Mouse (Mus musculus) embryonic facial prominence, embryonic 11.5 days (tissue): ENCODE data around the gene Atp1a1. TPM values are rescaled to one million over a fixed set of nuclear protein-coding genes. Genes with fewer than 3 reads are reported as not detected.

ENCODE experiments used
- ATAC-seq: fragments of 200-750 bp; cut with Nextera tagmentation; replicated peaks from 2 replicates; pipeline ENCODE4 v1.8.0; 2017; ENCODE audit warnings: low read depth; ENCODE audit not compliant: insufficient number of reproducible peaks, low FRiP score, low TSS enrichment
- DNase-seq: peaks from one replicate; pipeline ENCODE4 v3.0.0-alpha.2; 2015; ENCODE audit warnings: low spot score
- H3K27ac ChIP-seq: fragments of 300-500 bp; sonication (generic); replicated peaks from 2 replicates; pipeline ENCODE4 v1.5.1; 2014; ENCODE audit warnings: mild to moderate bottlenecking, low read depth, low read length, control low read depth
- H3K27me3 ChIP-seq: fragments of 300-500 bp; sonication (generic); 2 replicates; pipeline ENCODE4 v1.6.1; 2014; ENCODE audit warnings: mild to moderate bottlenecking, low read length, moderate library complexity, mixed read lengths; ENCODE audit not compliant: control insufficient read depth, insufficient read depth
- H3K36me3 ChIP-seq: fragments of 300-500 bp; sonication (generic); replicated peaks from 2 replicates; pipeline ENCODE4 v1.6.1; 2014; ENCODE audit warnings: low read depth, mild to moderate bottlenecking, low read length, moderate library complexity, mixed read lengths; ENCODE audit not compliant: control insufficient read depth, insufficient read depth
- H3K4me1 ChIP-seq: fragments of 300-500 bp; sonication (generic); 2 replicates; pipeline ENCODE4 v1.6.1; 2014; ENCODE audit warnings: low read length, mixed read lengths; ENCODE audit not compliant: control insufficient read depth, insufficient read depth
- H3K4me2 ChIP-seq: fragments of 300-500 bp; sonication (generic); 2 replicates; pipeline ENCODE4 v1.6.1; 2014; ENCODE audit warnings: low read depth, mild to moderate bottlenecking, control low read depth, low read length, moderate library complexity
- H3K4me3 ChIP-seq: fragments of 300-500 bp; sonication (generic); 2 replicates; pipeline ENCODE4 v1.5.1; 2014; ENCODE audit warnings: low read depth, low read length, control low read depth
- H3K9ac ChIP-seq: fragments of 300-500 bp; sonication (generic); replicated peaks from 2 replicates; pipeline ENCODE4 v1.6.1; 2014; ENCODE audit warnings: mild to moderate bottlenecking, control low read depth, low read length
- H3K9me3 ChIP-seq: fragments of 300-500 bp; sonication (generic); replicated peaks from 2 replicates; pipeline ENCODE4 v1.6.1; 2016; ENCODE audit warnings: mild to moderate bottlenecking, low read length, inconsistent platforms, mixed read lengths; ENCODE audit not compliant: control insufficient read depth
- WGBS: fragments of 180-500 bp; shearing (Covaris S2); extraction: QIAGEN DNeasy Blood & Tissue Kit; methylation state at CpG from one replicate; pipeline ENCODE4 v1.1.7; 2014; 5-methylcytosine and 5-hydroxymethylcytosine counted together
- polyA plus RNA-seq: library from polyadenylated mRNA; unstranded; fragments of >200 nt; fragmentation: Nextera tagmentation; extraction: Ambion mirVana; gene quantifications from 2 replicates; pipeline ENCODE4 v1.2.1, GENCODE M21; 2014

Atp1a1 gene
- polyA plus RNA-seq, 1 experiment from 2014 or later = 87.9 TPM

GRCm38 (mm10) chr3:101544116-101544515 lies 60.4 kb downstream of the Atp1a1 start:
- H3K9me3 ChIP-seq = no peaks in the 10 kb centered on the region
- H3K9ac ChIP-seq = no peak overlapping the region
- H3K4me3 ChIP-seq = no peak overlapping the region
- DNase-seq (no peak), ATAC-seq (no peak)
- no peak overlapping the region for H3K27ac ChIP-seq
- H3K27me3 ChIP-seq = no peaks in the 10 kb centered on the region
- no peaks in the 10 kb centered on the region for H3K36me3 ChIP-seq
- H3K4me2 ChIP-seq = no peak overlapping the region
- H3K4me1 ChIP-seq = no peaks in the 10 kb centered on the region
- 31% methylated on average over 7 of the region's 7 CpGs for WGBS

- H3K4me2 ChIP-seq = no peak overlapping the region
- WGBS = 67% methylated on average over 6 of the region's 6 CpGs
- no peak for DNase-seq
- H3K27ac ChIP-seq = no peak overlapping the region
- no peak for ATAC-seq
- no peaks in the 10 kb centered on the region for H3K9me3 ChIP-seq
- H3K27me3 ChIP-seq = no peaks in the 10 kb centered on the region
- no peaks in the 10 kb centered on the region for H3K36me3 ChIP-seq
- H3K4me1 ChIP-seq = no peaks in the 10 kb centered on the region
- no peak overlapping the region for H3K9ac ChIP-seq
- H3K4me3 ChIP-seq = no peak overlapping the region
These were observed 62.9 kb downstream of the Atp1a1 start for GRCm38 (mm10) chr3:101541571-101541970.

- DNase-seq = no peak
These were observed 63.9 kb downstream of the Atp1a1 start for GRCm38 (mm10) chr3:101540568-101540967.

GRCm38 (mm10) chr3:101536322-101536721 lies 68.2 kb downstream of the Atp1a1 start:
- Histone ChIP-seq H3K4me2 (no peak overlapping the region), H3K4me3 (no peak overlapping the region), H3K27ac (no peak overlapping the region), H3K9ac (no peak overlapping the region), H3K9me3 (no peaks in the 10 kb centered on the region), H3K4me1 (no peaks in the 10 kb centered on the region), H3K36me3 (no peaks in the 10 kb centered on the region), H3K27me3 (no peaks in the 10 kb centered on the region)
- DNase-seq (no peak), ATAC-seq (no peak)
- WGBS = 80% methylated on average over 7 of the region's 7 CpGs

More at GRCm38 (mm10) chr3:101540568-101540967, 63.9 kb downstream of the Atp1a1 start:
- no peaks in the 10 kb centered on the region for H3K4me1 ChIP-seq
- H3K9ac ChIP-seq = no peak overlapping the region
- H3K9me3 ChIP-seq = no peaks in the 10 kb centered on the region
- H3K27me3 ChIP-seq = no peaks in the 10 kb centered on the region
- H3K4me2 ChIP-seq = no peak overlapping the region
- no peaks in the 10 kb centered on the region for H3K36me3 ChIP-seq
- whole genome bisulfite sequencing = 75% methylated on average over 4 of the region's 4 CpGs
- no peak overlapping the region for H3K4me3 ChIP-seq
- H3K27ac ChIP-seq = no peak overlapping the region
- ATAC-seq = no peak

- no peak for ATAC-seq
- DNase-seq = no peak
- 88% methylated on average over 9 of the region's 9 CpGs for WGBS
- H3K27me3 ChIP-seq = no peaks in the 10 kb centered on the region
- no peak overlapping the region for H3K4me3 ChIP-seq
- no peak overlapping the region for H3K27ac ChIP-seq
- no peaks in the 10 kb centered on the region for H3K4me1 ChIP-seq
- H3K4me2 ChIP-seq = no peak overlapping the region
- no peaks in the 10 kb centered on the region for H3K36me3 ChIP-seq
- H3K9ac ChIP-seq = no peak overlapping the region
- no peaks in the 10 kb centered on the region for H3K9me3 ChIP-seq
These were observed 70.2 kb downstream of the Atp1a1 start for GRCm38 (mm10) chr3:101534311-101534710.

GRCm38 (mm10) chr3:101533373-101533772 lies 71.1 kb downstream of the Atp1a1 start:
- H3K36me3 ChIP-seq = no peaks in the 10 kb centered on the region
- H3K27me3 ChIP-seq = no peaks in the 10 kb centered on the region
- no peak overlapping the region for H3K27ac ChIP-seq
- no peak overlapping the region for H3K9ac ChIP-seq
- H3K9me3 ChIP-seq = no peaks in the 10 kb centered on the region
- H3K4me1 ChIP-seq = no peaks in the 10 kb centered on the region
- ATAC-seq = no peak
- 77% methylated on average over 2 of the region's 2 CpGs for WGBS
- no peak overlapping the region for H3K4me3 ChIP-seq
- no peak for DNase-seq
- H3K4me2 ChIP-seq = no peak overlapping the region

GRCm38 (mm10) chr3:101530928-101531327 lies 73.6 kb downstream of the Atp1a1 start:
- Histone ChIP-seq H3K9me3 (no peaks in the 10 kb centered on the region), H3K27ac (no peak overlapping the region), H3K4me1 (no peaks in the 10 kb centered on the region), H3K27me3 (no peaks in the 10 kb centered on the region), H3K4me3 (no peak overlapping the region), H3K9ac (no peak overlapping the region), H3K4me2 (no peak overlapping the region), H3K36me3 (no peaks in the 10 kb centered on the region)
- no peak for DNase-seq
- WGBS = 61% methylated on average over 10 of the region's 10 CpGs
- no peak for ATAC-seq

- ATAC-seq (no peak), DNase-seq (no peak)
- Histone ChIP-seq H3K4me2 (no peak overlapping the region), H3K9ac (no peak overlapping the region), H3K36me3 (no peaks in the 10 kb centered on the region), H3K4me1 (no peaks in the 10 kb centered on the region), H3K4me3 (no peak overlapping the region), H3K27ac (no peak overlapping the region), H3K9me3 (no peaks in the 10 kb centered on the region), H3K27me3 (no peaks in the 10 kb centered on the region)
- WGBS = 30% methylated on average over 8 of the region's 8 CpGs
These were observed 75.4 kb downstream of the Atp1a1 start for GRCm38 (mm10) chr3:101528900-101529594.
